Mouse (Mus musculus): Measurements from ENCODE around the gene Agtrap.
A peak's percentile ranks its signal among the peaks of the same experiment; 100 is the strongest.

The Agtrap gene

GRCm38 (mm10) chr4:148101801-148102527 is 14.1 kb upstream of the Agtrap start:
- peak; percentile 84 for DNase-seq

GRCm38 (mm10) chr4:148098666-148099065 is 10.8 kb upstream of the Agtrap start:
- no peak for DNase-seq

GRCm38 (mm10) chr4:148097936-148098335 is 10.1 kb upstream of the Agtrap start:
- peak; percentile 71 to 78 for DNase-seq

GRCm38 (mm10) chr4:148095081-148095480 is 7.2 kb upstream of the Agtrap start:
- no peak for DNase-seq

GRCm38 (mm10) chr4:148094161-148094560 is 6.3 kb upstream of the Agtrap start:
- DNase-seq: no peak

GRCm38 (mm10) chr4:148092551-148093271 is 4.9 kb upstream of the Agtrap start:
- DNase-seq: no peak

- no peak for DNase-seq
These were observed 3.4 kb upstream of the Agtrap start for GRCm38 (mm10) chr4:148091181-148091580.

- no peak for DNase-seq
These were observed 1.3 kb upstream of the Agtrap start for GRCm38 (mm10) chr4:148089166-148089565.

GRCm38 (mm10) chr4:148087091-148087906 is 532 bp downstream of the Agtrap start:
- DNase-seq: no peak

- DNase-seq: no peak
These were observed 1.9 kb downstream of the Agtrap start for GRCm38 (mm10) chr4:148085907-148086305.

GRCm38 (mm10) chr4:148085131-148085906 is 2.5 kb downstream of the Agtrap start:
- DNase-seq: peak in 1 of 2 experiments; percentile 57

- no peak for DNase-seq
These were observed 3.5 kb downstream of the Agtrap start for GRCm38 (mm10) chr4:148084261-148084714.

GRCm38 (mm10) chr4:148083176-148083899 is 4.5 kb downstream of the Agtrap start:
- DNase-seq: peak; percentile 47 to 70

- peak; percentile 45 to 69 for DNase-seq
These were observed 5.4 kb downstream of the Agtrap start for GRCm38 (mm10) chr4:148082257-148083044.

GRCm38 (mm10) chr4:148081201-148081600 is 6.6 kb downstream of the Agtrap start:
- DNase-seq: no peak

GRCm38 (mm10) chr4:148080597-148080973 is 7.2 kb downstream of the Agtrap start:
- no peak for DNase-seq

- no peak for DNase-seq
These were observed 7.8 kb downstream of the Agtrap start for GRCm38 (mm10) chr4:148079944-148080596.

- no peak for DNase-seq
These were observed 8.6 kb downstream of the Agtrap start for GRCm38 (mm10) chr4:148079212-148079611.

- no peak for DNase-seq
These were observed 11.9 kb downstream of the Agtrap start for GRCm38 (mm10) chr4:148075881-148076280.

GRCm38 (mm10) chr4:148075259-148075658 is 12.6 kb downstream of the Agtrap start:
- peak; percentile 65 to 70 for DNase-seq
